Mouse (Mus musculus) adrenal gland, postnatal 36 days (tissue): ENCODE data around the gene Tvp23a. TPM values are rescaled to one million over a fixed set of nuclear protein-coding genes. Genes with fewer than 3 reads are reported as not detected.

Source experiments
- DNase-seq, 2 experiments: peaks; one replicate each; pipeline ENCODE4 v3.0.0; 2021; ENCODE audit warnings: mixed read lengths in 1 of 2
- long read RNA-seq, 2 experiments: library from polyadenylated mRNA; stranded (forward); transcript quantifications; one replicate each; pipeline ENCODE4 v2.0.0; 2021; ENCODE audit warnings: borderline sequencing depth in 2 of 2
- total RNA-seq, 2 experiments: library from RNA; stranded (reverse); gene quantifications; 2 replicates each; pipeline ENCODE4 v1.2.3; 2021

Gene Tvp23a
- total RNA-seq, result 1 to 10 TPM; 1.2 to 1.6 TPM
- long read RNA-seq, experiment 1, partial matches to known transcripts, result 0 of 2 reads
- long read RNA-seq, experiment 1, other reads (novel, unspliced or antisense), result 2 of 2 reads
- long read RNA-seq, experiment 2, partial matches to known transcripts, result 0 of 1 reads
- long read RNA-seq, experiment 2, other reads (novel, unspliced or antisense), result 1 of 1 reads

DNA sequence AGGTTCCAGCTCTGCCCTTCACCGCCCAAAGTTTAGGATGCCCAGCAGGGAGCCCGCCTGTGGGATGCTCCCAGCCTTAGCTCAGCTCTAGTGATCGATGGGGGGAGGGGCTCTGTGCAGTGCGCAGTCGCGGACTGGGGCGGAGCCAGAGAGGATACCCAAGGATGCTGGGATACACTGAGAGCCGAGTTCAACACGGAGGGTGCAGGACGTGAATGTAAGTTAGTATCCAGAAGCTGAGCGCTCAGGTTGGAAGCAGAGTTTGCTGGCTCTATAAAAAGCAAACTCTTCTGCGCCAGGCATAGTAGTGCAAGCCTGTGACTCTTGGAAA is at the start of gene Tvp23a:
Gene Tvp23a, minus strand, starts transcription at position 99 of the 331 bp plus-strand sequence.
- peak; percentile 25 to 64 for DNase-seq

DNA sequence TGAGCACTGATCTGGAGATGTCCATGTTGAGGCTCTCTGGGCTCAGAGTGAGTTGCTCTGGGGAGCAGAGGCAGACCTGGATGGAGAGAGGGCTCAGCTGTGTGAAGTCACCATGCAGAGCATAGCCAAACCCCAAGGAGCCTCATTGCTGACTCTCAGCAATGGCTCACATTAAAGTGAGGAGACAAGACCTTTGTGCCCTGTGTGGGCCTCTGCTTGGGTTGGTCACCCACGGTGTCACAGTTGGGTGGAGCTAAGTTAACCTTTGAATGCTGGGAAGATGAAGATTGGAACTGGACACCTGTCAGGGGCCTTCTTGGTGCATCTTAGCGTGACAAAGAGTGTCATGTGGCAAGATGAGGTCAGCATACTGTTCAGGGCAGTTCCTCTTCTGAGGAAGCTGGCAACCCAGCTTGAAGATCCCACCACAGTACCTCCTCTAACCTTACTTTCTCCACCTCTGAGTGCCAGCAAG is 48.7 kb upstream of the Tvp23a start:
- no peak for DNase-seq

DNA sequence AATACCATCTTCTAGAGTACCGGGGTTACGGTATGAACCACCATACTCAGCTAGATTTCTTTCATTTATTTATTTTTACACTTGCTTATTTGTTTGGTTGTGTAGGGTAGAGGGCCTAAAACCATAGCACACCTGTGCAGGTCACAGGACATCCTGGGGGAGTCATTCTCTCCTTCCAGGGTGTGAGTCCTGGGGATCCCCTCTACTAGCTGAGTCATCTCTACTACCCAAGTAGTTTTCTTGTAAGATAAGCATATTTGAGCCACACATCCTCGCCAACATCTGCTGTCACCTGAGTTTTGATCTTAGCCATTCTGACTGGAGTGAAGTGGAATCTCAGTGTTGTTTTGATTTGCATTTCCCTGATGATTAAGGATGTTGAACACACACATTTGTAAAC is 45.4 kb upstream of the Tvp23a start:
- DNase-seq, result no peak

DNA sequence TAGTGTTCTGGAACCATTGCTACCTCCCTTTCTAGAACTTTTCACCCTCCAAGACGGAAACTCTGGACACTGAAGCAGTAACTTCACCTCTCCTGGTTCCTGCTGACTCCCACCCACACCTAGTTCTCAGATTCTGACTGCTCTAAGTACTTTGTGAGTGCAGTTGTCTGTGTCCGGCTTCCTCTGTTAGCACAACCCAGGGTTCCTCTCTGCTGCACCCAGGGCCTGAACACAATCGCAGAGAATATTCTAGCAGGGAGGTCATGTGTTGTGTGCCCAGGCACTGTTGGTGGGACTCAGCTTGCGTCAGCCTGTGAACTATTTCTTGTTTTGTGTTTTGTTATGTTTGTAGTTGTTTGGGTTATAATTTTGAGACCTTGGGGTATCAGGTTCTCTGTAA is 44.6 kb upstream of the Tvp23a start:
- DNase-seq, result no peak

GRCm38 (mm10) chr16:10490503-10491150 is 43.5 kb upstream of the Tvp23a start:
- DNase-seq, result no peak

- DNase-seq, result no peak
These were observed 42.8 kb upstream of the Tvp23a start for GRCm38 (mm10) chr16:10489904-10490457.

GRCm38 (mm10) chr16:10489483-10489882 is 42.3 kb upstream of the Tvp23a start:
- DNase-seq, result peak in 1 of 2 experiments; percentile 31

DNA sequence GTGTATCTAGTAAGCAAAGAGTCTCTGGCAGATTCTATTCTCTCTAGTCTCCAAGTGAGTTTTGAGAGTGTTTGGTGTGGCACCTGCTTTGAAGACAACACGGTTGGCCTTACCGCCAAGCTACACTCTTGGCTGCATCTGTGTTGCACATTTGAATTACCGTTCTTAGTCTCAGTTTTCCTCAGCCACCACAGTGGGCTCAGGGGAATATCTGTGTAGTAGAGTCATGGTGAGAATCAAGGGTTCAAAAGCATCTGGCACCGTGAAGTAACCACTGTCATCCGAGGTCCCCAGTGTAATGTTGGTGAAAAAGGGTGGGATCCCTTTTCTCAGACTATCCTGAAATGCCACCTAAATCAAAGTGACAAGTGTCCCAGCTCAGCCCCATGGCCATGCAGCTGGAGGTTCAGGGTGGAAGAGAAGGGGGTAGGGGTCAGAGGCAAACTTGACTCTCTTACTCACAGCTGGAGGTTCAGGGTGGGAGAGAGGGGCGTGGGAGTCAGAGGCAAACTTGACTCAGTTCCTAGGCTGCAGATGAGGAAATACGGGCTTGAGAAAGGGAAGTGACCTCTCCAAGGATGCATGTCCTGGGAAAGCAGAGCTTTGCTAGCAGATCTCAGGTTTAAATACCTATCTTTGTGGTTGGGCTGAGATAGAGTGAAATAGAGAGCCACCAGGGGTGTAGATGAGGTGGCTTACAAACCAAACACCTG is 41.8 kb upstream of the Tvp23a start:
- DNase-seq, result no peak

DNA sequence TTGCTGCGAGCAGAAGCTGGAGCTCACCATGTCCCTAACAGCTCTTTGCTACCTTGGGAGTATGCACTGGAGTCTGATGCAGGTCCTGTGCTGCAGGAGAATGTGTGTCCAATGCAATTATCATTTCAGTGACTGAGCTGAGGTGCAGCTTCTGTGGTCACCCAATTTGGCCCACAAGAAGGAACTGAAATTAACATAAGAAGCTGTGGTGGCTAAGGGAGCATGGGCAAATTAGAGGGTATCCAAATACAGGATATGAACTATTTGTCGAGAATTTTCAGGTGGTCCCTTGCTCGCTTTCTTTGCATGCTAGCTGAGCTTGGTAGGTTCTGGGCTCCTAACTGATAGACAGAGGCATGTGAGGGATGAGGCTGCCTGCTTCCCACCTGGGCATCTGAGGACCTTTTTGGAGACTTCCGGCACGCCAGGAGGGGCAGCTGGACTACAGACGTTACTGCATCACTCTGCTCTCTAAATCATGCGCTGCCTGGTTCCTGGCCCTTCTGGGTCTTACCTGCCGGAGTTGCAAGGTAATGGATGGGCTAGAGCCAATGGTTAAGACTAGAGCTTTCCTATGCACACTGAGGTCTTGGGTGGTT is 40.8 kb upstream of the Tvp23a start:
- DNase-seq, result no peak

GRCm38 (mm10) chr16:10486993-10487392 is 39.8 kb upstream of the Tvp23a start:
- DNase-seq, result no peak

DNA sequence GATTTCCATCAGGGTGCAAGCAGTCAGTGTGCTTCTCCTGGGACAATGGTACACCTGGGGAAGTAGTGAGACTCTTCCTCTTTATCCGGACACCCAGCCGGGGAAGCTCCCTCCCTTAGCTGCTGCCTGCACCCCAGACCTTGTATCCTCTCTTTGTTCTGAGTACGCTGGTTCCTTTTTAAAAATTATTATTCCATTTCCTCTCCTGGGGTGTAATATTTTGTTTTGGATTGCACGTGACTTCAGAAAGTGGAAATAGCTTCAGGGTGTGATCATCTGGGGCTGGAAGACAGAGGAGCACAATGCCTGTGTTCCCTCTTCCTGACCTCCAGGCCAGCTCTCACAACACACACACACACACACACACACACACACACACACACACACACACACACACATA is 35.2 kb upstream of the Tvp23a start:
- no peak for DNase-seq

DNA sequence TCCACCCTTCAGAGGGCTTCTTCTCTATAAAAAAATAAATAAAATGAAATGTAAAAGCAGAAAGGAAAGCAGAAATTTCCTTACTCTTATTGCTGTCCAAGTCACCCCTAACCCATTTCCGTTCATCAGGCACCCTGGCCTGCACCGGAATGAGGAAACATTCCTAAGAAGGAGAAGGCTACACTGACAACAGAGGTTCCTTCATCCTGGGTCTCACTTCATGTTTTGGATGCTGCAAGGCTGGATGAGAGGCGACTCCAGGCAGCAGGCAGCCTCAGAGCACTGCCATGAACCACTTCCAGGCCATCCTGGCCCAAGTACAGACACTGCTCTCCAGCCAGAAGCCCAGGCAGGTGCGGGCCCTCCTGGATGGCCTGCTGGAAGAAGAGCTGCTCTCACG is 32.7 kb upstream of the Tvp23a start, which contains the start of gene Ciita:
Gene Ciita, plus strand, starts transcription at position 203 of the 400 bp plus-strand sequence.
- DNase-seq, result no peak

DNA sequence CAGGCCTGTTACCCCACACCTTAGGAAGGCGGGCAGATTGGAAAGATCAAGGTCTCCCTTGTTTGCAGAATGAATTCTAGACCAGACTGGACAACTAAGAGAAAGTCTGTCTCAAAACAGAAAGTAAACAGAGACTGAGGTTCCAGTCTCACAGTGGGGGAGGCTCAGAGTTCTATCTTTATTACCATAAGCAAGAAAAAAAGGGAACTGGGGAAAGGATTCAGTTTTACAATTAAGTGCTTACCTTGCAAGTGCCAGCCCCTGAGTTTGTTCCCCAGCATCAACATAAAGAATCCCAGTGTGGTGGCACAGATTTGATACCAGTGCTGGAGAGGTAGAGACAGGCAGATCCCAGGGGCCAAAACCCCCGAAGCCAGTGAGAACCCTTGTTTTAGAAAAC is 28.8 kb upstream of the Tvp23a start:
- no peak for DNase-seq

DNA sequence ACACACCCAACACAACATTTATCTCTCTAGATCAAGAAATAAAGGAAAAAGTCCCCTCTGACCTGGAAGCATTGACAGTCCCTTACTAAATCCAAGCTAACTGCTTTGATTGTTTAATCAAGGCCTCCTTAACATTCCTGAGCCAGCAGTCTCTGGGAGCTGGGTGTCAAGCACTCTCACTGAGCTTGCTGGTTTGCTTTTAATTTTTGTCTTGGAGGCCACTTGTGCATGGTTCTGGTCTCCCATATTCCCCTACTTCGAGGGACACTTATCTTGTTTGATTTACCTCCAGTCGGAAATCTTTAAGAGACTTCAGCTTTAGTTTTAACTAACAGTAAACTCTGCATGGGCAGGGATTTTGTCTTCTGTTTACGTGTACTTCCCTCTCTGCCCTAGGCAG is 27.8 kb upstream of the Tvp23a start:
- DNase-seq, result no peak

GRCm38 (mm10) chr16:10471950-10472349 is 24.8 kb upstream of the Tvp23a start:
- DNase-seq, result no peak

DNA sequence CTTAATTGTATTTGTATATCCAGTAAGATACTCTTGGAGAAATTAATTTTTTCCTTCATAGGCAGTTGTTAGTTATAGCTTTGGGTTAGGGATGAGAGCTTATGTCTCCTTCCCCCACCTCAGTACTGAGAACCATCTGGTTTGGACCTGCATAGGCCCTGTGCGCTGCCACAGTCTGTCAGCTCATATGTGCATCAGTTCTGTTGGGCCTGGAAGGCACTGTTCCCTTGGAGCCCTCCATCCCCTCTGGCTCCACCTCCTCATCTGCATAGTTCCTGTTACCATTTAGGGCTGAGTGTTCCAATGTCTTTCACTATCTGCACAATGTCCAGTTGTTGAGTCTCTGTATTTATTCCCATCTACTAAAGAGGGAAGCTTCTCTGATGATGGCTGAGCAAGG is 21.0 kb upstream of the Tvp23a start:
- no peak for DNase-seq

- DNase-seq, result no peak
These were observed 20.4 kb upstream of the Tvp23a start for GRCm38 (mm10) chr16:10467391-10468107.

- DNase-seq, result no peak
These were observed 18.0 kb upstream of the Tvp23a start for GRCm38 (mm10) chr16:10465011-10465681.

GRCm38 (mm10) chr16:10461178-10461577 is 14.0 kb upstream of the Tvp23a start:
- no peak for DNase-seq

DNA sequence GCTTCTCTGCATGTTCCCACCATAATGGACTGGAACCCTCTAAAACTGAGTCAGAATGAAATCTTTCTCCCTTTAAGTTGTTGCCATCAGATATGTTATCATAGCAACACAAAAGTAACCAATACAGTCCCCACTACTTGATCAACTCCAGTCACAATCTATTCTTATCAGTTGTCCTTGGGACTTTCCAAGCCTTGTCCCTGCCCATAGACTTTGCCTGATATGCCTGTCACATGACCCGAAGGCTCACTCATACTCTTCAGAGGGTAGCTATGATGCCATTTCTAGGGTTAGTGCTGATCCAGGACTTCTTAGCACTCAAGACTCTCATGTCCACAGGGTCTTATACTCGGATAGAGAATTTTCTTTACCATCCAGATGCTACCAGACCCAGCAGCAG is 13.0 kb upstream of the Tvp23a start:
- DNase-seq, result no peak

DNA sequence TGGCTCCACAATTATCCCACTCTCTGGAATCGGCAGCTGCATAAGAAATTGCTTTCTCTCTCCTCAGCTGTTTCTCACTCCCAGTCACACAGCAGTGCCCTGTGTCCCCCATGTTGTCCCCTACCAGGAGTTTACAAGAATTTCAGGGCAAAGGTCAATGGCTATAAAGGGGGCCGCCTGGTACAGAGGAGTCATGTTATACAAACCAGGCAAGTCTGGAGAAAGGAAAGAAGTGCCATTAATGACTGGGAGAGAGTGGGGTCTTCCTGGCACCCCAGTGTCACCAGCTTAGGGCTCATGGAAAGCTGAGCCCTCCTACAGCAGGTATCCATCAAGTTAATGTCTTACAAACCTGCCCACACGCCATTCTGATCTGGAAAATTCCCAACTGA is 7.4 kb upstream of the Tvp23a start:
- DNase-seq, result no peak
